Mouse (Mus musculus) liver, adult (tissue): ENCODE measurements around the gene Setx.

Source experiments
- GATA4 ChIP-seq: IDR thresholded peaks from 2 replicates; pipeline ENCODE4 v1.6.1; 2014; ENCODE audit warnings: mild to moderate bottlenecking, low read length; ENCODE audit not compliant: insufficient replicate concordance

The Setx gene

DNA sequence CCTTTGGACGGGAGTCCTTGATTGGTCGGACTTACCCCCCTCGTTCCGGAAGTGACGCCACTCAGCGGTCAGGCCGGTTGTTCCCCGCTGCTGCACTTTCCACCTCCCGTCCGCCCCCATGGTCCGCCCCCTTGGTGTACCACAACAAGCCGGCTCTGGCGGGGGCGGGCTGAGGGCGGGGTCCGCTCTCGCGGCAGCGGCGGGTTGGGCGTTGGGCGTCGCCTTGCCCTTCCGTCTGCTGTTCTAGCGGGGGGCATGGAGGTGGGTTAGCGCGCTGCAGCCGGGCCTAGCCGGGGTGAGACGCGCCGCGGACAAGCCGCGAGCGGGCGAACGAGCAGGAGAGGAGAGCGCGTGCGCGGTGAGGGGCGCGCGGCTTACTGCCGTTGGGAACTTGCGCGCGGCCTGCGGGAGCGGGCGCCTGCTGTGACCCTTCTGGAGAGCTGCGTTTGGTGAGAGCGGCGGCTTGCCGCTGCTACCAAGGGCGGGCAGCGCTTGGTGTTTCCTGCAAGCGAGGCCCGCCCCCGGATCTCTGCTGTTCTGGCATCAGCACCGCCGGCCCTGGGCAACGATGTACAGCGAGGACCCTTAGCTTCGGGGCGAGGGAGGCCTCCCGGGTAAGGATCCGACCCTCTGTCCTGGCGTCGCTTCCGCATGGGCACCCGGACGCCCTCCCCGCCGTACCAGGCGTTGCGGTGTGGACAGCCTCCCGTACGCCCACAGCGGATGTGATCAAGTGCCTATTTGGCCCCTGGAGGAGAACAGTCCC lies 1.1 kb downstream of the Setx start:
- TF ChIP-seq GATA4: no peak

DNA sequence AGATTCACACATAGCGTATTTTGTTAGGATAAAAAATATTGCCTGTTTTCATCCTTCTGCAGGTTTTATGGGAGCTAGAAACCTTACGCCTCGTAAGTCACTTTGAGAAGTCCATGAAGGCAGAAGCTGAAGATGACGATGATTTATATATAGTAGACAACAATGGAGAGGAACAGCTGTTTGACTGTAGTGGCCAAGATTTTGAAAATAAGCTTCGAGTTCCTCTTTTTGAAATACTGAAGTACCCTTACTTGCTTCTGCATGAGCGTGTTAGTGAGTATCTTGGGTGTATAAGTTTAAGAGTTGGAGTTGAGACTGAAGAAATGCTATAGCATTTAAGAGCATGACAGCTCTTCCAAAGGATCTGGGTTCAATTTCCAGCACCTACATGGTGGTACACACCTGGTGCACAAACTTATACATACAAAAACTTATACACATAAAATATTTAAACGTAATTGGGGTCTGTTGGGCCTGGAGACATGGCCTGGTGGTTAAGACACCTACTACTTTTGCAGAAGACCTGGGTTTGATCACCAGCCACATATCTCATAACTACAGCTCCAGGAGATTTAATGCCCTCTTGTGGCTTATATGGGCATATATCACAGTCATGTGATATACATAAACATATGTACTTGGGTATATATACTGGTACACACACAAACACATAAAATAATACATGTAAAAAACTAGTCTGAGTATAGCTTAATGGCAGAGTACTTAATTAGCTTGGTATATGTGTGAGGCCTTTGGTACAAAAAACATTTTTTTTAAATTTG lies 6.3 kb downstream of the Setx start:
- no peak for TF ChIP-seq GATA4

DNA sequence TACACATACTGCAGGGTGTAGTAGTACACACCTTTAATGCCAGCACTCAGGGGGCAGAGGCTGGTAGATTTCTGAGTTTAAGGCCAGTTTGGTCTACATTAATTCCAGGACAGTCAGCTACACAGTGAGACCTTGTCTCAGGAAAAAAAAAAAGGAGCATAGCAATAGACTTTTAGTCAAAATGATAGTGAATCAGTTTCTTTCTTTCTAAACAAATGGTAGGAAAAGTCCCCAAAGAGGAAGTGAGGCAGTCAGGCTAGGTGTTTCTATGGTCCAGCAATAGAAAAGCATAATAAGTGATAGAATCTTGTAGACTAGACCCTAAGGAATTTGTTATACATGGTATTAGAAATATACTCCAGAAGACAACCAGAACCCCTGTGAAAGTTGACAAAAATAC lies 11.2 kb downstream of the Setx start:
- no peak for TF ChIP-seq GATA4

DNA sequence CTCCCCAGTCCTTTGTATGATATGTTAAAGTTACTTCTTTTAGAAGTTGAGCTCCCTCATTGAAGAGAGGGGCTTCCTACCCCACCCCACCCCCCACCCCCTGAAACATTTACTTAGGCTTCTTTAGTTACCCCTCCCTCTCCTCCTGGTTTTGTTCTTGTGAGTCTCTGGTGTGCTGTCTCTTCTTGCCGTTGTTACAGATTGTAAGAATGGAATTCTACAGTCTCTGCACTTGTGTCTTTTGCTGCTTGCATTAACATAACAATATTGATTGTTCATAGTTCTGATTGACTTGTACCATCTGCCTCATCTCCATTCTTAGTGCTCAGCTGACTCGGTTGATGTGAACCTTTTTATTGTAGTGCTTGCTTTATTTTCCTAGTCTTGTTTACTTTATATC lies 28.0 kb downstream of the Setx start:
- no peak for TF ChIP-seq GATA4

DNA sequence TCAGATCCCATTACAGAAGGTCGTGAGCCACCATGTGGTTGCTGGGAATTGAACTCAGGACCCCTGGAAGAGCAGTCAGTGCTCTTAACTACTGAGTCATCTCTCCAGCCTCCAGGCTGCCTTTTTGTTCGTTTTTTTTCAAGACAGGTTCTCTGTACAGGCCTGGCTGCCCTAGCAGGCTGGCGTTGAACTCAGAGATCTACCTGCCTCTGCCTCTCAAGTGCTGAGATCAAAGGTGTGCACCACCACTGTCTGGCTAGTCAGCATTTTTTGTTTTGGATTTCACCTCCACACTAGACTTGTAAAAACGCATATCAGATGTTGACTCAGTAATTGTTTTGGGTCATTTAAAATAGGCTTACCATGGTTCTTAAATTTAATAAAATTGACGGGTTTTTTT lies 44.1 kb downstream of the Setx start:
- no peak for TF ChIP-seq GATA4

DNA sequence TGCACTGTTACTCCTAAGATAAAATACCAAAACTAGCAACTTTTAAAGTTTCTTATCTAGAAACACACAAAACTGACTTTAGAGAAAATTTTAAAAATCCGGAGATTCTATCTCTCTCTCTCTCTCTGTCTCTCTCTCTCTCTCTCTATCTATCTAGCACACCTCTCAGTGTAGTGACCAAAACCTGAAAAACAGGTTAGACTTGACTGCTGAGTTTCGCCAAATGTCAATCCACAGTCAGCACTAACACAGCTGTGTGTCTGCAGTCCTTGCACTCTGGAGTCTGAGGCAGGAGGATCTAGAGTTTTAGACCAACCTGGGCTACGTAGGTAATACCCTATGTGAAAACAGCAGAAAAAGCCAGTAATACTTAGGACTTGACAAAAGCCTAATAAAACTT lies 50.9 kb downstream of the Setx start:
- no peak for TF ChIP-seq GATA4

DNA sequence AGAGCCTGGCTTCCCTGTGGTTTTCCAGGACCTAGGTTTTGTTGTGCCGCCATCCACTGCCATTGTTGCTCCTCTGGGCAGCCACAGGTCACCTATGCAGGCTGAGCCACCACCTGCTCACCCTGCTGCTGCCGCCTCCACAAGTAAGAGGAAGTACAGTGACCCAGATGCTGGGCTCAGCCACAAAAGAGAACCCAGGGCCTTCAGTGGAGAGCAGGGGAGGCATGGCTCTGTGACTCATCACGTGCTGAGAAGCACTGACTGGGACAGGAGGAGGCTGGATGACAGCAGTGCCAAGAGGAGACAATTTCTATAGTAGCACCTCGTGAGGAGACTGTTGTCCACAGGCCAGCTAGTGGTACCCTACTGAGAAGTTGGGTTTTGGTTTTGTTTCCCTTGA lies 55.8 kb downstream of the Setx start:
- TF ChIP-seq GATA4: no peak

DNA sequence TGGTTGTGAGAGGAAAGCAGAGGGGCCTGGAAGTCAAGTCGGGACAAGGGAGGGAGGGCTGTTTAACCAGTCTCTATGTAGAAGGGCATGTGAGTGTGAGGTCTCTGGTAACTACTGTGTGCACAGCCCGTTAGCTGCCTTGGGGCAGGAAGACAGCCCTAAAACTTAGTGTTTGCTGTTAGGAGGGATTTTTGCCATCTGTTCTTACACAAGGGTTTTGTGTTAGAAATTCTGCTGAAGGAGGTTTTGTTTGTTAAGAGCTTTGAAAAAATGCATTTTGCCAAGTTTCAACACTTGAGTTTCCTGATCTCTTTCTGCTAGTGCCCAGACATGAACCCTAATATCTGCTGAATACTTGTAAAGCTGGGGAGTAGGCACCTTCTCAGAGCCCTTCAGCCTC lies 57.1 kb downstream of the Setx start:
- no peak for TF ChIP-seq GATA4

DNA sequence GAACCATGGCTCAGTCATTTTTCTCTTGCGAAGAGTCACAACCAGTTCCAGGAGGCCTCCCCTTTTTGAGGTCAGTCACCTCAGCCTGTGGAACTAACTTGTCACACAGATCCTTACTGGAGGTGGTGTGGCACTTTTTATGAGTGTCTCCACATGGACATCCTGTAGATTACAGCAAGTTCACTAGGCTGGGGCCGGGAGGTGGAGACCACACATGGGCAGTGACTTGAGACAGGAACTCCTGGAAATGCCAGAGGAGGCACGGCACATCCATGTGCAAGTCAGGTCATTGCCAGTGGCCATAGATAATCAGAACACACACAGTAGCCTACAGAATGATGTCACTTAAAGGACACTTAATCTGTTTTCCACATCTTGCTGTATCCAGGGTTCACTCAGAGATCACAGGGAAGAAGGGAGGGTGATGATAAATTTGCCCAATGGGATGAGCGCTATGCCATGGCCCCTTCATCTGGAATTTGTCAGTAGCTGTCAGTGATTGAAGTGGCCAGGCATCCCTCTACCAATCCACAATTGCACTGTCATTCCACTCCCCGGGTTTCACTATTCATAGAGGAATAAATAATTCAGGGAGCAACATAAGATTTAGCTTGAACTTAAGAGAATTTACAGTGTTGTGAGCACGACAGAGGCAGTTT lies 59.4 kb downstream of the Setx start:
- no peak for TF ChIP-seq GATA4

DNA sequence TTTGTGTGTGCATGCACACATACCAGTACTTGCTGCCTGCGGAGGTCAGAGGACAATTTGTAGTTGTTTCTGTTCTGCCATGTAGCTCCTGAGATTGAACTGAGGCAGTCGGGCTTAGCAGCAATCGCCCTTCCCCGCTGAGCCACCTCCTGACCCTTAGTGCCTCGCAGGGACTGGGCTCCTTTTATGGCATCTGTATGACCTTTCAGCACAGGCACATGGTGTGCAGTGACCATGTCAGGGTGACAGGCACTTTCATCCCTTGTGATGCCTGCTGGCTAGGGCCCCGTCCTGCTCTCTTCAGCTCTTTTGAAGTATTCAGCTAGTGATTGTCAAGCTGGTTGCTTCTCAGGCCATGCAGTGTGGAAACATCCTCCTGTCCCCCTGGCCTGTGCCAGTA lies 62.2 kb downstream of the Setx start:
- no peak for TF ChIP-seq GATA4

DNA sequence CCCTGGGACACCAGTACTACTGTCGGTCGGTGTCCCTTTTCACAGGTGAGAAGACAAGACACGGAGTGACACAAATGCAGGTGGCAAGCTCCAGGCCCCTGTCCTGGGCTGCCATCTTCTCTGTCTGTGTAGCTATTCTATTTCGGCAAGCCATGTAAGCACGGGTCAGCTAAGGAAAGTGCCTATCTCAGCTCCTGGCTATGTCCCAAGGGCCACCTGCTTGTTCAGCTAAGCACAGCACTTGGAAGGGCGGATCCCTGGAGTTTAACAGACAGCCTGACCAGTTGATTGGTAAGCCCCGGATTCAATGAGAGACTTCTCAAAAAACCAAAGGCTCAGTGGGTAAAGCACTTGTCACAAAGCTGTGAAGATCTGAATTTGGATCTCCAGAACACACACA lies 66.4 kb downstream of the Setx start:
- no peak for TF ChIP-seq GATA4

DNA sequence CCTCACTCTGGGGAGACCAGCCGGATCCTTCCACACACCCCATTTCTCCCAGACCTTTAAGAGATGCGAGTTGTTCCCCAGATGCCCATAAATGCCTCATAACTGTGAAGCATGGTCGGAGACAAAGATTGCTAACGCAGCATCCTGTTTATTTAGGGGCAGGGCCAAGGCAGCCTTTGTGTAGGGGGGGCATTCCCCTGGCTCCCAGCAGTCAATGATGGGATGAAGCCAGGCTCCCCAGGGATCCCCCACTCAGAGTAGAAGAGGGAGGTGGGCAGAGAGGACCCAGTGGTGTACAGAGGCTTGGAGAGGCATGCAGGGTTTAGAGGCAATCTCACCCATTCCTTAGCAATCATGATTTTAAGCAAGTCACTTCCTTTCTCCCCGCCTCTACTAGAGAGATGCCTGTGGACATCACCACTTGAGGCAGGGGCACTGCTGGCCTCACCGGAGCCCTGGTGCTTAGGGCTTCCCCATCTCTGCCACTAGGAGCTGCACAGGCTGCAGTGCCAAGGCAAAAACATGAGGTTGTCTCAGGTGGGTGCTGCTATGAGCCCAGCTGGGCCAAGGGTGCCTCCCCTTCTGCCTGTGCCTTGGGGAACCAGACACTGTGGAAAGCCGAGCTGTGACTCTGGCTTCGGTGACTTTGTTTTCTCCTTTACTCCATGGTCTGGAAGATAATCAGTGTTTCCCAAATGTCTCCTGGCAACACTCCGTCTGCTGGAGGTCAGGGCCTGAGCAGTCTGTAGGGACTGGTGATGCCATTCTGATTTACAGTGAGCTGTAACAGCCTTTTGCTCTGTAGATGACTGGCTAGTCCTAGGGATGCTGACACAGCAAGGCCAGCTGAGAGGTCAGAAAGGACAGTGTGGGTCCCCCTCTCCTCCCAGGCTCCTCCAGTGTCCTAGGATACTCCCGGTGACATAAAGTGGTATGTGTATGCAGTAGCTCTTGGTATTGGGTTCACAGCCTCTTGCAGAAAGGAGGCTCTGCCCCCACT lies 67.5 kb downstream of the Setx start:
- TF ChIP-seq GATA4: no peak

DNA sequence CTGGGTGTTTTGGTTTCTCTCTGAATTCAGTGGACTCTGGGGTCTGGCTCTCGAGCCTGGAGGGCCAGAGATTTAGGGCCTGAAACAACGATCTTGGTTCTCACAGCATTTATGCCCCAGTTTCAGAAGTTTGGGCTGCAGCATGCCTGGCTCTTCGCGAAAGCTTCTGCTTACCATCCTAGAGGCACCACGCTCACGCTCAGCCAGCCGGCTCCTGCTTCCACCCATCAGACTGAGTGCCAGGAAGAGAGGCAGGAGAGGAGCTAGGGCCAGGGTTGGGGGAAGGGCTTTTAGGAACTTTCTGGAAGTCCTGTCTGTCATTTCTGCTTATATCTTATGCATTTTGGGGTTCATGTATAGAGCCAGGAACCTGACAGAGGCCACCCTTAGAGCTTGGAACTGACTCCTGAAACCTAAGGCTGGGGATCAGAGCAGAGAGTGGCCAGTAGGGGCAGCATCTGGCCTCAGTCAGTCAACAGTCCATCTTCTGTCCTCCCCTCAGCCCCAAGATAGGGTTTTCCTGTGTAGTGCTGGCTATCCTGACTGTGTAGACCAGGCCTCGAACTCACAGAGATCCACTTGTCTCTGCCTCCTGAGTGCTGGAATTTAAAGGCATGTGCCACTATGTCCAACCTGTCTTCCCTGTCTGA lies 68.8 kb downstream of the Setx start:
- no peak for TF ChIP-seq GATA4

DNA sequence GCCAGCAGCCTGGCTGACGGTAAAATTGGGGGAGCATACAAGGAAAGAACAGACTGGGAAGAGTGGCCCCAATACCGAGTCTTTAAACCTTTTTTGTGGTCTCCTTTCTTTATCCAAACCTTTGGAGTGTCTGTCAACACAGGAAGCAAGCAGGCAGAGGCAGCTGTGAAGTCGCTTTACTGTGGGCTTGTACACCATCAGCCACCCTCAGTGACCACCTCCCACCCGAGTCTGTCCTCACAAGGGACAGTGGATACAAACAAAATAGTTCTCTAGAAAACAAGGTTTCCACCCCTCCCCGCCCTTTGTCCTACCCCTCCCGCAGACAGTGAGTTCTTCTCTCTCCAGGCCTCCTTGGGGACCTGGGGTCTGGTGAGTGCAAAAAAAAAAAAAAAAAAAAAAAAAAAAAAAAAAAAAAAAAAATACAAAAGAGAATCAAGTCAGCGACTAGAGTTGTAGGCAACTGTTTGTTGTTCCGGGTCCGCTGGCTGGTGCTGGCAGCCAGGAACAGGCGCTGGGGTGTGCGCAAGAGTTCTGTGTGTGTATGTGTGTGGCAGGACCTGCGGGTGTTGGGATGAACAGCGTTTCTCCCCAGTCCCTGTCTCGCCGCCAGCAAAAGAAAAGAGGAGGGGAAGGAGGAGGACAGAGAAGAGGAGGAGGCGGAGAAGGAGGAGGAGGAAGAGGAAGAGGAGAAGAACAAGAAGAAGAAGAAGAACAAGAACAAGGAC lies 70.0 kb downstream of the Setx start:
- TF ChIP-seq GATA4: no peak
